In genomic region chr5:65505786-65506185, GRCm38 (mm10) we compare ENCODE assay signal across 11 mouse cellular contexts. TPM values are rescaled to one million over a fixed set of nuclear protein-coding genes. Genes with fewer than 3 reads are reported as not detected.
A peak's percentile ranks its signal among the peaks of the same experiment; 100 is the strongest.
DNase-seq lines count a peak whose midpoint lies in the region; ATAC-seq and TF ChIP-seq lines count a peak whose summit lies in the region.
"Had no signal": no experiment of that assay in that cellular context is flagged by ENCODE, and none has a peak within 500 bp of the region (broad histone marks: within the 10 kb centered on the region; RNA-seq: fewer than 3 reads in every experiment).

No protein-coding gene starts in this region.

- in situ Hi-C loops in ES-E14 (cut with MboI; ENCODE audit: low sequenced_read_pairs in 2 of 2, unreplicated experiment in 2 of 2) = no loop called here

- H3K27ac ChIP-seq in forebrain, embryonic 10.5 days = no peak overlapping the region
- H3K27ac ChIP-seq in forebrain, embryonic 13.5 days = no peak overlapping the region
- H3K27ac ChIP-seq in ES-E14 (ENCODE audit: insufficient read depth, low read depth, low read length, poor library complexity, severe bottlenecking) = no peak overlapping the region
- H3K27ac ChIP-seq in forebrain, embryonic 14.5 days (ENCODE audit: low read depth, low read length) = no peak overlapping the region
- no peak overlapping the region for H3K27ac ChIP-seq in limb, embryonic 10.5 days
- H3K27ac ChIP-seq in left cerebral cortex, adult 2 months = no peak overlapping the region

- H3K4me1 ChIP-seq in forebrain, embryonic 10.5 days = peaks cover 3% of the 10 kb centered on the region; the same call in 1 of the 2 replicates
- no peaks in the 10 kb centered on the region for H3K4me1 ChIP-seq in forebrain, embryonic 13.5 days
- H3K4me1 ChIP-seq in ES-E14 (ENCODE audit: control insufficient read depth in 2 of 2, insufficient read depth in 2 of 2, low read length in 2 of 2, poor library complexity in 1 of 2) = peaks cover 2 to 4% of the 10 kb centered on the region in 2 experiments; a peak in 1 of 4 replicates
- no peaks in the 10 kb centered on the region for H3K4me1 ChIP-seq in forebrain, embryonic 14.5 days (ENCODE audit: control insufficient read depth, insufficient read depth, low read length)
- no peaks in the 10 kb centered on the region for H3K4me1 ChIP-seq in limb, embryonic 10.5 days

- no peak overlapping the region; the same call in 1 of the 2 replicates for H3K4me2 ChIP-seq in forebrain, embryonic 13.5 days
- peak overlapping the region; percentile 12; the same call in 1 of the 2 replicates for H3K4me2 ChIP-seq in forebrain, embryonic 14.5 days (ENCODE audit: low read length)

- ATAC-seq in forebrain, embryonic 13.5 days = no peak
- ATAC-seq in forebrain, embryonic 14.5 days = no peak

- no peak for TF ChIP-seq CTCF in left cerebral cortex, adult 2 months (IDR thresholded peaks at IDR 0.05)

- peak; percentile 23 for DNase-seq in forebrain, embryonic 10.5 days (ENCODE audit: extremely low spot score, low spot score)
- peak; percentile 27 for DNase-seq in ES-E14 (ENCODE audit: low read depth, low spot score)
- DNase-seq in forebrain, embryonic 14.5 days (ENCODE audit: low spot score) = peak; percentile 31
- DNase-seq in limb, embryonic 10.5 days (ENCODE audit: low spot score) = peak; percentile 37
- peak; percentile 39 for DNase-seq in naive thymus-derived CD4-positive, alpha-beta T cell, adult 2 months (ENCODE audit: low read depth)
- no peak for DNase-seq in left cerebral cortex, adult 2 months (ENCODE audit: extremely low spot score in 1 of 2, low spot score in 2 of 2)
- no peak for DNase-seq in layer of hippocampus, postnatal 36 days

- H3K9me3 ChIP-seq in forebrain, embryonic 10.5 days = no peaks in the 10 kb centered on the region
- no peaks in the 10 kb centered on the region for H3K9me3 ChIP-seq in forebrain, embryonic 13.5 days (replicated peaks)
- H3K9me3 ChIP-seq in ES-E14 (ENCODE audit: control insufficient read depth, insufficient read depth, low read depth, low read length) = no peaks in the 10 kb centered on the region
- H3K9me3 ChIP-seq in forebrain, embryonic 14.5 days (replicated peaks; ENCODE audit: control insufficient read depth, low read length) = no peaks in the 10 kb centered on the region
- H3K9me3 ChIP-seq in limb, embryonic 10.5 days (replicated peaks) = no peaks in the 10 kb centered on the region

- H3K27me3 ChIP-seq in forebrain, embryonic 10.5 days (ENCODE audit: poor library complexity, severe bottlenecking) = no peaks in the 10 kb centered on the region
- no peaks in the 10 kb centered on the region for H3K27me3 ChIP-seq in forebrain, embryonic 13.5 days
- H3K27me3 ChIP-seq in forebrain, embryonic 14.5 days (replicated peaks; ENCODE audit: control insufficient read depth, insufficient read depth, low read length) = no peaks in the 10 kb centered on the region
- no peaks in the 10 kb centered on the region for H3K27me3 ChIP-seq in limb, embryonic 10.5 days (ENCODE audit: low read depth, poor library complexity, severe bottlenecking)

- WGBS in forebrain, embryonic 10.5 days = 16% methylated on average over 8 of the region's 8 CpGs
- 10% methylated on average over 8 of the region's 8 CpGs for WGBS in forebrain, embryonic 13.5 days
- WGBS in forebrain, embryonic 14.5 days = 6% methylated on average over 8 of the region's 8 CpGs
- WGBS in limb, embryonic 10.5 days = 11% methylated on average over 8 of the region's 8 CpGs

- no peak overlapping the region for H3K9ac ChIP-seq in forebrain, embryonic 13.5 days
- no peak overlapping the region for H3K9ac ChIP-seq in ES-E14 (ENCODE audit: insufficient read depth, low read depth, low read length, poor library complexity, severe bottlenecking)
- H3K9ac ChIP-seq in forebrain, embryonic 14.5 days (ENCODE audit: low read length) = no peak overlapping the region

- H3K36me3 ChIP-seq in forebrain, embryonic 10.5 days (replicated peaks) = no peaks in the 10 kb centered on the region
- H3K36me3 ChIP-seq in forebrain, embryonic 13.5 days (ENCODE audit: poor library complexity, severe bottlenecking) = no peaks in the 10 kb centered on the region
- no peaks in the 10 kb centered on the region for H3K36me3 ChIP-seq in ES-E14 (ENCODE audit: control insufficient read depth, insufficient read depth, low read length, poor library complexity, severe bottlenecking)
- H3K36me3 ChIP-seq in forebrain, embryonic 14.5 days (ENCODE audit: control insufficient read depth, insufficient read depth, low read length) = no peaks in the 10 kb centered on the region
- H3K36me3 ChIP-seq in limb, embryonic 10.5 days = no peaks in the 10 kb centered on the region

- peak overlapping the region; percentile 26 for H3K4me3 ChIP-seq in forebrain, embryonic 10.5 days
- no peak overlapping the region for H3K4me3 ChIP-seq in forebrain, embryonic 13.5 days
- H3K4me3 ChIP-seq in ES-E14 (ENCODE audit: insufficient read depth in 1 of 2, low read depth in 1 of 2, low read length in 2 of 2, poor library complexity in 1 of 2, severe bottlenecking in 1 of 2) = no peak overlapping the region
- H3K4me3 ChIP-seq in forebrain, embryonic 14.5 days (ENCODE audit: low read depth, low read length) = no peak overlapping the region
- H3K4me3 ChIP-seq in limb, embryonic 10.5 days = no peak overlapping the region
- H3K4me3 ChIP-seq in left cerebral cortex, adult 2 months = no peak overlapping the region

- intact Hi-C loops in left cerebral cortex, adult 2 months (cut with DNase I) = no loop called here

TF ChIP-seq in ES-E14, 5 proteins besides CTCF, POLR2A, EP300 and RAD21:
- TF ChIP-seq MAFK (IDR thresholded peaks at IDR 0.05; ENCODE audit: insufficient read depth, low read depth, low read length) (peak; percentile 76), ZC3H11A (IDR thresholded peaks at IDR 0.05; ENCODE audit: borderline replicate concordance, low read depth, low read length) (no peak)

RNA-seq across cellular contexts. Expression of gene Gm43552, which starts 13.2 kb away (rescaled TPM):
- polyA plus RNA-seq in forebrain, embryonic 10.5 days (2016; fragmentation: Nextera tagmentation; extraction: Ambion mirVana) = not detected in 2 replicates
- polyA plus RNA-seq in forebrain, embryonic 13.5 days (2015; fragmentation: Nextera tagmentation; extraction: Ambion mirVana) = not detected in 2 replicates
- not detected in 2 replicates for total RNA-seq in ES-E14 (2012; rRNA removed)
- not detected in 2 replicates for polyA plus RNA-seq in forebrain, embryonic 14.5 days (2014; fragmentation: Nextera tagmentation; extraction: Ambion mirVana)
- not detected in 2 replicates for polyA plus RNA-seq in limb, embryonic 10.5 days (2016; fragmentation: Nextera tagmentation; extraction: Ambion mirVana)
- not detected for total RNA-seq in left cerebral cortex, adult 2 months (2021)
- 1 to 10 TPM; 4.5 to 7.7 TPM for total RNA-seq in layer of hippocampus, postnatal 36 days (2021)
- total RNA-seq: CH12.LX had no signal
- polyA plus RNA-seq: gonadal fat pad, adult 2 months; testis, adult 2 months had no signal

RNA-seq across cellular contexts. Expression of gene Smim14, which starts 31.2 kb away (rescaled TPM):
- polyA plus RNA-seq in forebrain, embryonic 10.5 days (2016; fragmentation: Nextera tagmentation; extraction: Ambion mirVana) = 50.2 and 50.8 TPM in 2 replicates
- polyA plus RNA-seq in forebrain, embryonic 13.5 days (2015; fragmentation: Nextera tagmentation; extraction: Ambion mirVana) = 131 and 133 TPM in 2 replicates
- 18.9 and 23.5 TPM in 2 replicates for total RNA-seq in ES-E14 (2012; rRNA removed)
- polyA plus RNA-seq in forebrain, embryonic 14.5 days (2014; fragmentation: Nextera tagmentation; extraction: Ambion mirVana) = 199 and 205 TPM in 2 replicates
- polyA plus RNA-seq in limb, embryonic 10.5 days (2016; fragmentation: Nextera tagmentation; extraction: Ambion mirVana) = 44.1 and 67.0 TPM in 2 replicates
- 100 to 1,000 TPM; 156 to 163 TPM for total RNA-seq in left cerebral cortex, adult 2 months (2021)
- 100 to 1,000 TPM; 162 to 169 TPM for total RNA-seq in layer of hippocampus, postnatal 36 days (2021)

RNA-seq across cellular contexts. Expression of gene Ube2k, which starts 31.2 kb away (rescaled TPM):
- 200 and 207 TPM in 2 replicates for polyA plus RNA-seq in forebrain, embryonic 10.5 days (2016; fragmentation: Nextera tagmentation; extraction: Ambion mirVana)
- 194 and 196 TPM in 2 replicates for polyA plus RNA-seq in forebrain, embryonic 13.5 days (2015; fragmentation: Nextera tagmentation; extraction: Ambion mirVana)
- total RNA-seq in ES-E14 (2012; rRNA removed) = 77.1 and 101 TPM in 2 replicates
- 154 and 165 TPM in 2 replicates for polyA plus RNA-seq in forebrain, embryonic 14.5 days (2014; fragmentation: Nextera tagmentation; extraction: Ambion mirVana)
- polyA plus RNA-seq in limb, embryonic 10.5 days (2016; fragmentation: Nextera tagmentation; extraction: Ambion mirVana) = 218 and 228 TPM in 2 replicates
- 100 to 1,000 TPM; 117 to 124 TPM for total RNA-seq in left cerebral cortex, adult 2 months (2021)
- 100 to 1,000 TPM; 131 to 135 TPM for total RNA-seq in layer of hippocampus, postnatal 36 days (2021)

Comparison
In these comparisons a context has a peak if more than half of its experiments do, and no peak if none do; other contexts are left out.
1. DNase-seq: peak in forebrain, embryonic 10.5 days (single experiment), ES-E14 (single experiment), forebrain, embryonic 14.5 days (single experiment), limb, embryonic 10.5 days (single experiment) and naive thymus-derived CD4-positive, alpha-beta T cell, adult 2 months (single experiment); none in left cerebral cortex, adult 2 months (0 of 2) and layer of hippocampus, postnatal 36 days (0 of 2).